Mouse (Mus musculus): ENCODE data around the gene Cyp4v3.

DNA sequence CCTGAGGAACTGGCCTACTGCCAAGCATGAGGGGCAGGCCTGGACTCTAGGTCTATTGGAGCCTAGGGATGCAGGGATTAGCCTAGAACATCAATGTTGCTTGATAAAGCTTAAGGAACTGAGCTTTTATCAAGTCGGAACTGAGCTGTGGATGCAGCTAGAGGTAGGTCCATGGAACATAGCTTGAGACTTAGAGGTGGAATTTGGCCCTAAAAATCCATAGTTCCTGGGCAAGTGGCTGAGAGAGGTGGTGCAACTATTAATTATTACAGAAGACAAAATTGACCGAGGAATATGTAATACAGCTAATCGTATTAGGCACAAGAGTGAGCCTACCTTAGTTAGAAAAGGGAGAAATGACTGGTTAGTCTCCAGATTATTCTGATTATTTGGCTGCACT is 28.7 kb downstream of the Cyp4v3 start:
- TF ChIP-seq GATA1 (IDR thresholded peaks at IDR 0.05; ENCODE audit: borderline replicate concordance, low read length) (no peak), FLI1 (IDR thresholded peaks at IDR 0.05; ENCODE audit: low read length) (no peak)
